Mouse (Mus musculus): ENCODE data around the gene Gcsam. TPM values are rescaled to one million over a fixed set of nuclear protein-coding genes. Genes with fewer than 3 reads are reported as not detected.
A peak's percentile ranks its signal among the peaks of the same experiment; 100 is the strongest.

The Gcsam gene
- polyA plus RNA-seq, 2 experiments from 2014 or later, result 0.23 TPM; not detected in 1

GRCm38 (mm10) chr16:45651497-45651896 lies 41.3 kb downstream of the Gcsam start:
- ATAC-seq, result no peak

GRCm38 (mm10) chr16:45653009-45653933 lies 43.1 kb downstream of the Gcsam start:
- peak; percentile 28 for ATAC-seq

- peak; percentile 28 for ATAC-seq
Observed at GRCm38 (mm10) chr16:45653934-45654332, 43.8 kb downstream of the Gcsam start, which contains the start of gene BC016579. BC016579 (minus strand) TSS chr16:45654068.

- ATAC-seq, result no peak
Observed at GRCm38 (mm10) chr16:45654465-45654864, 44.3 kb downstream of the Gcsam start.

- no peak for ATAC-seq
Observed at GRCm38 (mm10) chr16:45657574-45658159, 47.5 kb downstream of the Gcsam start.

GRCm38 (mm10) chr16:45658248-45658647 lies 48.1 kb downstream of the Gcsam start:
- no peak for ATAC-seq

- ATAC-seq, result no peak
Observed at GRCm38 (mm10) chr16:45659596-45659995, 49.4 kb downstream of the Gcsam start.

GRCm38 (mm10) chr16:45662381-45662780 lies 52.2 kb downstream of the Gcsam start:
- no peak for ATAC-seq

- ATAC-seq, result peak; percentile 36
Observed at GRCm38 (mm10) chr16:45666136-45666535, 56.0 kb downstream of the Gcsam start.

GRCm38 (mm10) chr16:45668178-45668577 lies 58.0 kb downstream of the Gcsam start:
- ATAC-seq, result peak; percentile 28

GRCm38 (mm10) chr16:45670005-45670404 lies 59.8 kb downstream of the Gcsam start:
- no peak for ATAC-seq

Other genes with a start within 250 kb of the Gcsam start
- 100 to 1,000 TPM; 223 to 237 TPM for gene Cd200, start 201.3 kb upstream of the Gcsam start, polyA plus RNA-seq (2017; shearing (Covaris generic))
- under 1 TPM in 1 of 2 experiments, not detected in 1; 0.41 TPM for gene Gm609, start 117.4 kb upstream of the Gcsam start, polyA plus RNA-seq (2017; shearing (Covaris generic))
- not detected for gene Gm17783, start 78.3 kb upstream of the Gcsam start, polyA plus RNA-seq (2017; shearing (Covaris generic))
- not detected for gene Slc9c1, start 75.1 kb upstream of the Gcsam start, polyA plus RNA-seq (2017; shearing (Covaris generic))
- gene BC016579, start 43.7 kb downstream of the Gcsam start, polyA plus RNA-seq (2017; shearing (Covaris generic)), result not detected
- not detected for gene Tmprss7, start 83.3 kb downstream of the Gcsam start, polyA plus RNA-seq (2017; shearing (Covaris generic))
- not detected for gene Tagln3, start 114.2 kb downstream of the Gcsam start, polyA plus RNA-seq (2017; shearing (Covaris generic))
- gene Abhd10, start 132.6 kb downstream of the Gcsam start, polyA plus RNA-seq (2017; shearing (Covaris generic)), result 10 to 100 TPM in 1 of 2 experiments, 1 to 10 TPM in 1; 9.7 to 24.1 TPM

All from activated CD4-positive, CD25-positive, alpha-beta regulatory T cell, adult 4 months (primary cell).